Mouse (Mus musculus): ENCODE data around the gene Rbm4. TPM values are rescaled to one million over a fixed set of nuclear protein-coding genes. Genes with fewer than 3 reads are reported as not detected.

Rbm4 gene
- total RNA-seq (2012; rRNA removed) (51.6 and 57.1 TPM in 2 replicates), polyA plus RNA-seq (2012; ENCODE audit: insufficient read depth in 1 of 2, insufficient read length in 2 of 2, low read depth in 1 of 2, low replicate concordance in 2 of 2, missing spikeins in 1 of 2) (10 to 100 TPM in 1 of 2 experiments, not detected in 1; 31.4 TPM)

- no peaks in the 10 kb centered on the region for H3K9me3 ChIP-seq (replicated peaks; ENCODE audit: insufficient read depth, low read length)
- H3K36me3 ChIP-seq (ENCODE audit: control insufficient read depth in 1 of 2, insufficient read depth in 2 of 2, low read length in 2 of 2) = peaks cover 28 to 72% of the 10 kb centered on the region in 2 experiments
- H3K79me2 ChIP-seq (ENCODE audit: control insufficient read depth, insufficient read depth, low read length, poor library complexity) = peaks cover 71% of the 10 kb centered on the region
- H3K9ac ChIP-seq (ENCODE audit: control insufficient read depth, low read depth, low read length, poor library complexity, severe bottlenecking) = peak within 1 kb of the TSS; percentile 95
- H3K27me3 ChIP-seq (ENCODE audit: control insufficient read depth in 1 of 2, insufficient read depth in 2 of 2, low read length in 2 of 2) = no peaks in the 10 kb centered on the region
- peaks cover 22 to 39% of the 10 kb centered on the region in 2 experiments for H3K4me1 ChIP-seq (ENCODE audit: control insufficient read depth in 1 of 2, insufficient read depth in 2 of 2, low read length in 2 of 2)
- H3K4me3 ChIP-seq (ENCODE audit: control insufficient read depth in 1 of 2, insufficient read depth in 1 of 2, low read depth in 2 of 2, low read length in 2 of 2) = peak within 1 kb of the TSS; percentile 87 to 98
- H3K27ac ChIP-seq (ENCODE audit: control insufficient read depth, low read depth, low read length) = peak within 1 kb of the TSS; percentile 95
- DNase-seq (ENCODE audit: low read depth, low spot score) = peak; percentile 99
- peak; percentile 92 for TF ChIP-seq MAX (IDR thresholded peaks at IDR 0.05; ENCODE audit: low read length)
- TF ChIP-seq MYC (IDR thresholded peaks at IDR 0.05; ENCODE audit: low read depth, low read length) = peak; percentile 99
- no peak for TF ChIP-seq ZC3H11A (IDR thresholded peaks at IDR 0.05; ENCODE audit: low read depth, low read length)
- peak; percentile 86 for TF ChIP-seq ZMIZ1 (IDR thresholded peaks at IDR 0.05; ENCODE audit: low read depth, low read length)
- no peak for TF ChIP-seq GABPA (IDR thresholded peaks at IDR 0.05; ENCODE audit: low read depth, low read length)
- TF ChIP-seq TCF12 (IDR thresholded peaks at IDR 0.05; ENCODE audit: low read depth, low read length) = no peak
- TF ChIP-seq ETS1 (IDR thresholded peaks at IDR 0.05; ENCODE audit: low read depth, low read length) = 0 out of 2 replicates have a peak, but pooled peaks have one; percentile 7
- peak; percentile 95 for TF ChIP-seq POLR2AphosphoS2 (IDR thresholded peaks at IDR 0.05; ENCODE audit: low read length)
- no peak for TF ChIP-seq SMC3 (IDR thresholded peaks at IDR 0.05; ENCODE audit: low read depth, low read length)
- TF ChIP-seq MEF2A (IDR thresholded peaks at IDR 0.05; ENCODE audit: extremely low read depth, insufficient replicate concordance, low read depth, low read length, poor library complexity, severe bottlenecking) = no peak
- no peak for TF ChIP-seq CHD1 (IDR thresholded peaks at IDR 0.05; ENCODE audit: low read depth, low read length)
- TF ChIP-seq SIN3A (IDR thresholded peaks at IDR 0.05; ENCODE audit: low read length) = peak; percentile 68
- TF ChIP-seq EP300 (IDR thresholded peaks at IDR 0.05; ENCODE audit: low read depth in 1 of 2, low read length in 2 of 2) = 0 out of 4 replicates have a peak, but pooled peaks of 1 of the 2 experiments have one; percentile 19
- TF ChIP-seq KAT2A (conservative IDR thresholded peaks at IDR 0.05; ENCODE audit: low read depth, low read length) = peak; percentile 43
- TF ChIP-seq ZNF384 (IDR thresholded peaks at IDR 0.05; ENCODE audit: low read depth, low read length) = no peak
- TF ChIP-seq ZKSCAN1 (IDR thresholded peaks at IDR 0.05; ENCODE audit: low read depth, low read length) = no peak
- no peak for TF ChIP-seq CTCF (IDR thresholded peaks at IDR 0.05 in 2 of 3, conservative IDR thresholded peaks at IDR 0.05 in 1 of 3; ENCODE audit: control insufficient read depth in 1 of 3, insufficient read depth in 1 of 3, low read depth in 2 of 3, low read length in 3 of 3, poor library complexity in 1 of 3, severe bottlenecking in 1 of 3)
- TF ChIP-seq JUND (IDR thresholded peaks at IDR 0.05; ENCODE audit: low read depth, low read length) = no peak
- TF ChIP-seq MAFK (IDR thresholded peaks at IDR 0.05; ENCODE audit: borderline replicate concordance, low read depth, low read length) = no peak
- no peak for TF ChIP-seq POLR2AphosphoS5 (IDR thresholded peaks at IDR 0.05; ENCODE audit: borderline replicate concordance, low read depth, low read length)
- no peak for TF ChIP-seq NRF1 (IDR thresholded peaks at IDR 0.05; ENCODE audit: insufficient read depth, low read depth, low read length, poor library complexity, severe bottlenecking)
- TF ChIP-seq BHLHE40 (IDR thresholded peaks at IDR 0.05; ENCODE audit: borderline replicate concordance, low read depth, low read length) = no peak
- no peak for TF ChIP-seq UBTF (IDR thresholded peaks at IDR 0.05; ENCODE audit: borderline replicate concordance, insufficient read depth, low read depth, low read length)
- peak; percentile 82 for TF ChIP-seq NELFE (IDR thresholded peaks at IDR 0.05; ENCODE audit: low read depth, low read length)
- no peak for TF ChIP-seq TAL1 (IDR thresholded peaks at IDR 0.05; ENCODE audit: low read length)
- no peak for TF ChIP-seq E2F4 (IDR thresholded peaks at IDR 0.05; ENCODE audit: borderline replicate concordance, low read depth, low read length)
- peak; percentile 74 for TF ChIP-seq CHD2 (IDR thresholded peaks at IDR 0.05; ENCODE audit: low read length)
- peak; percentile 37 to 90; a peak in 3 of 4 replicates for TF ChIP-seq POLR2A (IDR thresholded peaks at IDR 0.05; ENCODE audit: control insufficient read depth in 1 of 2, insufficient read depth in 1 of 2, low read depth in 1 of 2, low read length in 2 of 2, poor library complexity in 1 of 2)
- TF ChIP-seq RCOR1 (IDR thresholded peaks at IDR 0.05; ENCODE audit: low read depth, low read length) = no peak
- no peak for TF ChIP-seq MYB (IDR thresholded peaks at IDR 0.05; ENCODE audit: low read depth, low read length)
- peak; percentile 86 for TF ChIP-seq ELF1 (IDR thresholded peaks at IDR 0.05; ENCODE audit: low read depth, low read length)
- no peak for TF ChIP-seq RAD21 (IDR thresholded peaks at IDR 0.05; ENCODE audit: low read depth, low read length)
- TF ChIP-seq MXI1 (IDR thresholded peaks at IDR 0.05; ENCODE audit: low read depth, low read length) = peak; percentile 93
- TF ChIP-seq GATA1 (IDR thresholded peaks at IDR 0.05; ENCODE audit: low read depth, low read length) = no peak
- no peak; the same call in 1 of the 2 replicates for TF ChIP-seq USF1 (IDR thresholded peaks at IDR 0.05; ENCODE audit: low read depth, low read length)
- peak; percentile 91 for TF ChIP-seq TBP (IDR thresholded peaks at IDR 0.05; ENCODE audit: low read depth, low read length)
- TF ChIP-seq HCFC1 (IDR thresholded peaks at IDR 0.05; ENCODE audit: low read depth, low read length) = peak; percentile 81
Measured at GRCm38 (mm10) chr19:4793831-4794422, at the start of gene Rbm4. Rbm4 (minus strand) TSS chr19:4793901.
